Mouse (Mus musculus): ENCODE measurements around the gene Kri1. TPM values are rescaled to one million over a fixed set of nuclear protein-coding genes. Genes with fewer than 3 reads are reported as not detected.
"Not testable (repeated sequence)": the region's sequence is repeated elsewhere in the genome, so short reads cannot be mapped to it uniquely, and the experiment has no call there.

Gene Kri1
- polyA plus RNA-seq, 1 experiment from 2014 or later = 16.3 TPM

DNA sequence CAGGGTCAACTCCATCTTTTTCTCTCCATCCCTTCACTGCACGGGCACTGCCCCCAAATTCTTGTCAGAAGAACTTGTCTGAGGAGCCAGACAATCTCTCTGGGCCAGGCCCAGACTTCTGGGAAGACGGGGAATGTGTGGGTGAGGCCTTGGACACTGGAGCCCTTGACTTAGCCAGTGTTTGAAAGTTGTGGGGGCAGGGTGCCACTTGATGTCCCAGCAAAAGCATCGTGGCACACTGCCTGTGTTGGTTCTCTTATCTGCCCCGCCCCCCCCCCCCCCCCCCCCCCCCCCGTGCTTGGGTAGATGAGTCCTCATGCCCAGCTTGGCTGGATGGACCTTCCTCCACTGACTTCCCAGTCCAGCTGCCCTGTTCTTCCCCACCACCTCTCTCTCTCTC is 41.3 kb upstream of the Kri1 start:
- H3K27ac ChIP-seq (ENCODE audit: low read depth, low read length) = no peak overlapping the region
- H3K4me3 ChIP-seq (ENCODE audit: low read depth, low read length) = no peak overlapping the region
- no peaks in the 10 kb centered on the region; the same call in 1 of the 2 replicates for H3K4me1 ChIP-seq (ENCODE audit: control insufficient read depth, insufficient read depth, low read length)
- ATAC-seq (ENCODE audit: low FRiP score) (no peak), DNase-seq (ENCODE audit: low spot score, missing footprints) (no peak)
- H3K9me3 ChIP-seq (ENCODE audit: control insufficient read depth, low read length) = no peaks in the 10 kb centered on the region
- H3K4me2 ChIP-seq = no peak overlapping the region
- H3K36me3 ChIP-seq (ENCODE audit: control insufficient read depth, insufficient read depth, low read length) = peaks cover 3% of the 10 kb centered on the region; the same call in 1 of the 2 replicates
- H3K27me3 ChIP-seq (ENCODE audit: control insufficient read depth, insufficient read depth, low read length) = no peaks in the 10 kb centered on the region
- WGBS = 56% methylated on average over 4 of the region's 5 CpGs
- H3K9ac ChIP-seq (ENCODE audit: low read length) = no peak overlapping the region

DNA sequence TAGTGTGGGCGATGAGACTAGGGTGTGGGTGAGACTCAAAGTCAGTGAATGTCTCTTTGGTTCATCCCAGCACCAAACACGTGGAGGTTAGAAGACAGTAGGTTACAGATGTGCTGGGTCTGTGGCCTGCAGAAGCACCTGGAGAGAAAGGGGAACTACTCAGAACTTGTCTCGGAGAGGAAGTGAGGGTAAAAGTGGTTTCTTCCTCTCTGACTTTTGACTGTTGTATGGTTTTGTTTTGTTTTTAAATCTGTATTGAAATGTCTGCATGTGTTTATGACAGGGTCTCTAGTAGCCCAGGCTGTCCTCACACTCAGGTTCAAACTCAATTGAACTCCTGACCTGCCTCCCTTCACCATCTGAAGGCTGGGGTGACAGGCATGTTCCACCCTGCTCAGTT is 40.3 kb upstream of the Kri1 start:
- 84% methylated on average over 3 of the region's 3 CpGs for WGBS
- Histone ChIP-seq H3K27ac (ENCODE audit: low read depth, low read length) (no peak overlapping the region), H3K4me1 (ENCODE audit: control insufficient read depth, insufficient read depth, low read length) (no peaks in the 10 kb centered on the region; the same call in 1 of the 2 replicates), H3K9ac (ENCODE audit: low read length) (no peak overlapping the region), H3K9me3 (ENCODE audit: control insufficient read depth, low read length) (no peaks in the 10 kb centered on the region), H3K36me3 (ENCODE audit: control insufficient read depth, insufficient read depth, low read length) (peaks cover 3% of the 10 kb centered on the region; the same call in 1 of the 2 replicates), H3K4me2 (no peak overlapping the region), H3K4me3 (ENCODE audit: low read depth, low read length) (no peak overlapping the region), H3K27me3 (ENCODE audit: control insufficient read depth, insufficient read depth, low read length) (no peaks in the 10 kb centered on the region)
- DNase-seq (ENCODE audit: low spot score, missing footprints) (no peak), ATAC-seq (ENCODE audit: low FRiP score) (no peak)

DNA sequence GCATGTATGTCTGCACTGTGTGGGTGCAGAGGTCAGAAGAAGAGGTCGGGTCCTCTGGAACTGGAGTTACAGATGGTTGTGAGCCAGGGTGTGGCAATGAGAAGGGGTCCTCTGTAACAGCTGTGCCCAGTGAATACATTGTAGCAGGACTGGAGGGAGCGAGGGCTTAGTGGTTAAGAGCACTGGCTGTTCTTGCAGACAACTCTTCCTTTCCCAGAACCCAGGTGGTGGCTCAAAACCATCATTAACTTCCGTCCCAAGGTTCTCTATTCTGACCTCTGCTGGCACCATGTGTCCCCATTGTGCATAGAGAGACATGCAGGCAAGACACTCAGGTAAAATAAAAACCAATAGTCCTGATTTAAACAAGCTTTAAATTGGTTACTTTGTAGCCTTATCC is 39.8 kb upstream of the Kri1 start:
- WGBS = 74% methylated on average over 3 of the region's 3 CpGs
- no peaks in the 10 kb centered on the region; the same call in 1 of the 2 replicates for H3K4me1 ChIP-seq (ENCODE audit: control insufficient read depth, insufficient read depth, low read length)
- H3K4me2 ChIP-seq = no peak overlapping the region
- no peak overlapping the region for H3K4me3 ChIP-seq (ENCODE audit: low read depth, low read length)
- DNase-seq (ENCODE audit: low spot score, missing footprints) = no peak
- no peak for ATAC-seq (ENCODE audit: low FRiP score)
- peaks cover 3% of the 10 kb centered on the region; the same call in 1 of the 2 replicates for H3K36me3 ChIP-seq (ENCODE audit: control insufficient read depth, insufficient read depth, low read length)
- H3K9ac ChIP-seq (ENCODE audit: low read length) = no peak overlapping the region
- H3K9me3 ChIP-seq (ENCODE audit: control insufficient read depth, low read length) = no peaks in the 10 kb centered on the region
- H3K27me3 ChIP-seq (ENCODE audit: control insufficient read depth, insufficient read depth, low read length) = no peaks in the 10 kb centered on the region
- no peak overlapping the region for H3K27ac ChIP-seq (ENCODE audit: low read depth, low read length)

DNA sequence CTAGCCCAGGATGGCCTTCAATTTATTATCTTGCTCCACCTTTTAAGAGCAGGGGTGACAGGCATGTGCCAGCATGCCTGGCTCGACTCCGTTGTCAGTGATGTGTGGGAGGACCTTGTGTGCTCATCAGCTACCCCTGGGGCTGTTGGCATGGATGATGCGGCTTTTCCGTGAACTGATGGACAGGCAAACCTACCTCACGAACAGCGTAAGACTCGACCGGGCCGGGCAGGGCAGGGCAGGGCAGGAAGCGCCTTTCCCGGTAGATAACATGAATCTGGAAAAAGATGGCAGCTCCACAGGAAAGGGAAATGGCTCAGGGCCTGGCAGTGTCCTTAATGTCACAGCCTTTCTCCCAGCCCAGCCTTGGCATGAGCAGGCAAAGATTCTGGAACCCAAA is 36.5 kb upstream of the Kri1 start:
- Histone ChIP-seq H3K36me3 (ENCODE audit: control insufficient read depth, insufficient read depth, low read length) (peaks cover 3% of the 10 kb centered on the region; the same call in 1 of the 2 replicates), H3K9me3 (ENCODE audit: control insufficient read depth, low read length) (no peaks in the 10 kb centered on the region), H3K9ac (ENCODE audit: low read length) (no peak overlapping the region), H3K27ac (ENCODE audit: low read depth, low read length) (no peak overlapping the region), H3K27me3 (ENCODE audit: control insufficient read depth, insufficient read depth, low read length) (no peaks in the 10 kb centered on the region), H3K4me1 (ENCODE audit: control insufficient read depth, insufficient read depth, low read length) (peaks cover 11% of the 10 kb centered on the region), H3K4me2 (no peak overlapping the region), H3K4me3 (ENCODE audit: low read depth, low read length) (no peak overlapping the region)
- 89% methylated on average over 11 of the region's 11 CpGs for WGBS
- ATAC-seq (ENCODE audit: low FRiP score) (no peak), DNase-seq (ENCODE audit: low spot score, missing footprints) (no peak)

DNA sequence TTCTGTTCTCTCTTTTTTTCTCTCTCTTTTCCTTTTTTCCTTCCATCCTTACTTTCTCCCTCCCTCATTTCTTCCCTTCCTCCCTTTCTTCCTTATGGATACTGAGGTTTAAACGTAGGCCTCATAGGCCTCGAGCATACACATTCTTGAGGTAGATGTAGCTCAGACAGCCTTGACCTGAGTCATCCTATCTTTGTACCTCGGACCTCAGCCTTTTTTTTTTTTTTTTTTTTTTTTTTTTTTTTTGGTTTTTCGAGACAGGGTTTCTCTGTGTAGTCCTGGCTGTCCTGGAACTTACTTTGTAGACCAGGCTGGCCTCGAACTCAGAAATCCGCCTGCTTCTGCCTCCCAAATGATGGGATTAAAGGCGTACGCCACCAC is 35.1 kb upstream of the Kri1 start:
- H3K4me1 ChIP-seq (ENCODE audit: control insufficient read depth, insufficient read depth, low read length) = peaks cover 11% of the 10 kb centered on the region
- 92% methylated on average over 8 of the region's 8 CpGs for WGBS
- H3K9me3 ChIP-seq (ENCODE audit: control insufficient read depth, low read length); H3K27ac ChIP-seq (ENCODE audit: low read depth, low read length); H3K4me3 ChIP-seq (ENCODE audit: low read depth, low read length); DNase-seq (ENCODE audit: low spot score, missing footprints); ATAC-seq (ENCODE audit: low FRiP score); H3K27me3 ChIP-seq (ENCODE audit: control insufficient read depth, insufficient read depth, low read length); H3K9ac ChIP-seq (ENCODE audit: low read length); H3K4me2 ChIP-seq; H3K36me3 ChIP-seq (ENCODE audit: control insufficient read depth, insufficient read depth, low read length): not testable (repeated sequence)

DNA sequence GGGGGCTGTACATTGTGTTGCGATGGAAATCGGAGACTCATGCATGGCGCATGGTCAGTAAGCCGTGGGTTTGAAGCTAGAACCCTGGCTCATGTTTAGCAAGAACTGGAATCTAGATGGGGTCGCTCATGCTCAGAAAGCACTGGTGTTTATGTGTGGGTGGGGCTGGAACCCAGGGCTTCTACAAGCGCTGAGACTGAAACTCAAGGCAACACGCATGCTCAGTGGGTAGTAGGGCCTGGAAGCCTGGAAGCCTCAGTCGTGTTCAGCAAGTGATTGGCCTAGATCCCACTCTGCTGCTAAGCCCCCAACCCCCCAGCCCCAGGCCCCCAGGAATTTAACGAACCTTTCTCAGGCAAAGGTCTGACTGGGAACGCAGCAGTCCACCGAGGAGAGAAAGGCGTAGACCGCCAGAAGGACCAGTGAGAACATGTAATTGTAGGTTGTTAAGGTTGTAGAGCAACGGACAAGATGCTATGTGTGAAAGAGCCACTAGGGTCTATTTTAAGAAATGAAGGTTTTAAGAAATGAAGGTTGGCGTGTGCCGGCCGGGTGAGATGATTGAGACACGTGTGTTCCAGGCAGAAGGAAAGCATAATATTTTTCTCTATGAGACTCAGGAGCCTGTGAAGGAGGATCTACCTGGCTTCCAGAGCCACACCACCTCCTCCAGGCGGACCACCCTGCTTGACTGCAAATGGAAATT is 34.6 kb upstream of the Kri1 start:
- ATAC-seq (ENCODE audit: low FRiP score) = no peak
- no peaks in the 10 kb centered on the region for H3K9me3 ChIP-seq (ENCODE audit: control insufficient read depth, low read length)
- no peak overlapping the region for H3K27ac ChIP-seq (ENCODE audit: low read depth, low read length)
- peaks cover 3% of the 10 kb centered on the region; the same call in 1 of the 2 replicates for H3K36me3 ChIP-seq (ENCODE audit: control insufficient read depth, insufficient read depth, low read length)
- no peak overlapping the region for H3K4me3 ChIP-seq (ENCODE audit: low read depth, low read length)
- no peak overlapping the region for H3K9ac ChIP-seq (ENCODE audit: low read length)
- no peak for DNase-seq (ENCODE audit: low spot score, missing footprints)
- H3K4me2 ChIP-seq = peak overlapping the region; percentile 96; the same call in 1 of the 2 replicates
- peaks cover 11% of the 10 kb centered on the region for H3K4me1 ChIP-seq (ENCODE audit: control insufficient read depth, insufficient read depth, low read length)
- no peaks in the 10 kb centered on the region for H3K27me3 ChIP-seq (ENCODE audit: control insufficient read depth, insufficient read depth, low read length)
- WGBS = 89% methylated on average over 19 of the region's 19 CpGs

DNA sequence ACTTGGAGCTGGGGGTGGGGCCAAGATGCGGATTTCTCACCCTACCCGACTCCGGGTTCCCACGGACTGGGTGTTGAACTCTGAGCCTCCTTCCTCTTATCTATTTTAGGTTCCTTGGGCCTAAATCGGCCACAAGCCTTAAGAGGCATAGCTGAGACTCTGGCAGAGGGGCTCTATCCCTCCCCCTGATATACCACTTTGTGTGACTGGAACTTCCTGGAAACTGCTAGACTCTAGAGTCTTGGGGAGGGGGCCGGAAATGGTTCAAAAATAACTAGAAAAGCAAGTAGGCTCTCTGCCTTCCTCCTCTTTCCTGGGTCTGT is 33.7 kb upstream of the Kri1 start:
- WGBS = 18% methylated on average over 6 of the region's 6 CpGs
- peak overlapping the region; percentile 81 for H3K9ac ChIP-seq (ENCODE audit: low read length)
- H3K4me1 ChIP-seq (ENCODE audit: control insufficient read depth, insufficient read depth, low read length) = peaks cover 11% of the 10 kb centered on the region
- H3K36me3 ChIP-seq (ENCODE audit: control insufficient read depth, insufficient read depth, low read length) = peaks cover 3% of the 10 kb centered on the region; the same call in 1 of the 2 replicates
- H3K9me3 ChIP-seq (ENCODE audit: control insufficient read depth, low read length) = no peaks in the 10 kb centered on the region
- H3K27ac ChIP-seq (ENCODE audit: low read depth, low read length) = no peak overlapping the region
- no peaks in the 10 kb centered on the region for H3K27me3 ChIP-seq (ENCODE audit: control insufficient read depth, insufficient read depth, low read length)
- H3K4me3 ChIP-seq (ENCODE audit: low read depth, low read length) = peak overlapping the region; percentile 66
- ATAC-seq (ENCODE audit: low FRiP score) (no peak), DNase-seq (ENCODE audit: low spot score, missing footprints) (no peak)
- peak overlapping the region; percentile 96 for H3K4me2 ChIP-seq

DNA sequence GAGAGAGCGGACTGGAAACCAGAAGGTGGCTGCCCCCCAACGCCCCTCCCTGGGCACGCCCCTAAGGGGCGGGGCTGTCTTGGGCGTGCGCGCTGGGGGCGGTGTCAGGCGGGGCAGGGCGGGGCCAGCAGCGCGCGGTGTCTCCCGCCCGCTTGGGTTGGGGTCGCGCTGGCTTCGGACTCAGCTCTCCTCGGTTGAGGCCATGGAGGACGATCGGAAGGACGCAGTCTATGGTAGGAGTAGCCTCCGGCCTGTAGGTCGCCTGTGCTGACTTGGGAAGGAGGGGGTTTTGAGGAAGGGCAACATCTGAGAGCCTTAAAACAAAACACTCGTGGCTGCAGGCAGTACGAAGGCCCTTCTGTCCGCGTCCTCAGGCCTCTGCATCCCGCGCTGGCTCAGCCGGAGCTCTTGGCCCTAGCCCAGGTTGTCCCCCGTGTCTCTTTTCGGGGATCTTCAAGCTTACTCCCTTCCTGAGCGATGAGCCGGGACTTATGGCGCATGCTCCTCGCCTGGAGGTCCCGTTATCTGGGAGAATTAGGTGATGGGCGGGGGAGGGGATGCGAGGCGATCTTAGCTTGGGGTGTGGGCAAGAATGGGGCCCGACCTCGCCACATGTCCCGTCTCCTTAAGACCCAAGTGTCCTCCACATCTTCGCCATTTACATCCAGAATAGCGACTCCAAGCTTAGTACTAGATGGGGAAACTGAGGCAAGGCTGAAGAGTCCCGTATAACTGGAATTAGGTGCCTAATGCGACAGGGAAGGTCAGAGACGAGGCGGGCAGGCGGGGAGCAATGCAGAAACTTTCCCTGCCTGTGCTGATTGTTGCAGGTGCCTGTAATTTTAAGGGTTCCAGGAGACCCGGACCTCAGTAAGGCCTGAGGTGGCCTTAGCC is 33.1 kb upstream of the Kri1 start, which contains the start of gene Slc44a2:
Slc44a2 (plus strand) TSS at position 80 of the 894 bp plus-strand sequence.
- ATAC-seq (ENCODE audit: low FRiP score) (peak; percentile 97), DNase-seq (ENCODE audit: low spot score, missing footprints) (peak; percentile 100)
- Histone ChIP-seq H3K36me3 (ENCODE audit: control insufficient read depth, insufficient read depth, low read length) (peaks cover 3% of the 10 kb centered on the region; the same call in 1 of the 2 replicates), H3K9me3 (ENCODE audit: control insufficient read depth, low read length) (no peaks in the 10 kb centered on the region), H3K4me3 (ENCODE audit: low read depth, low read length) (peak within 1 kb of the TSS; percentile 66), H3K4me2 (peak within 1 kb of the TSS; percentile 96), H3K27ac (ENCODE audit: low read depth, low read length) (peak within 1 kb of the TSS; percentile 11; the same call in 1 of the 2 replicates), H3K4me1 (ENCODE audit: control insufficient read depth, insufficient read depth, low read length) (peaks cover 11% of the 10 kb centered on the region), H3K9ac (ENCODE audit: low read length) (peak within 1 kb of the TSS; percentile 81), H3K27me3 (ENCODE audit: control insufficient read depth, insufficient read depth, low read length) (no peaks in the 10 kb centered on the region)
- under 1% methylated on average over 52 of the region's 52 CpGs for WGBS

DNA sequence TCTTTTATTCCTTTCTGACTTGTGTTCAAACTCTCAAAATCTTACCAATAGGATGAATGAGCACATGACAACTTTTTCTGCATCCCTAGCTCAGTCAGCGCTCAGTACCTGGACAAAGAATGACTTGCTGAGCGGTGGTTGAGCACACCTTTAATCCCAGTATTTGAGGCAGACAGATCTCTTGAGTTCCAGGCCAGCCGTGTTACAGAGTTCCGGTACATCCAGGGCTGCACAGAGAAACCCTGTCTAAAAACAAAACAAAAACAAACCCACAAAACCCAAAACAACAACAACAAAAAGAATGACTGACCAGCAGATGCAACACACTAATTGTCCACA is 32.5 kb upstream of the Kri1 start:
- Histone ChIP-seq H3K9ac (ENCODE audit: low read length) (no peak overlapping the region; the same call in 1 of the 2 replicates), H3K36me3 (ENCODE audit: control insufficient read depth, insufficient read depth, low read length) (peaks cover 3% of the 10 kb centered on the region; the same call in 1 of the 2 replicates), H3K27ac (ENCODE audit: low read depth, low read length) (no peak overlapping the region), H3K9me3 (ENCODE audit: control insufficient read depth, low read length) (no peaks in the 10 kb centered on the region), H3K4me3 (ENCODE audit: low read depth, low read length) (peak overlapping the region; percentile 66), H3K4me2 (peak overlapping the region; percentile 96), H3K4me1 (ENCODE audit: control insufficient read depth, insufficient read depth, low read length) (peaks cover 11% of the 10 kb centered on the region), H3K27me3 (ENCODE audit: control insufficient read depth, insufficient read depth, low read length) (no peaks in the 10 kb centered on the region)
- DNase-seq (ENCODE audit: low spot score, missing footprints) (no peak), ATAC-seq (ENCODE audit: low FRiP score) (no peak)
- WGBS = 22% methylated on average over 4 of the region's 4 CpGs
